Mouse (Mus musculus) ovary, postnatal 36 days (tissue): Measurements from ENCODE around the gene Uqcrh.

Experiments used
- DNase-seq: peaks from one replicate; pipeline ENCODE4 v3.0.0; 2022; ENCODE audit warnings: low spot score, mixed read lengths

Gene Uqcrh

DNA sequence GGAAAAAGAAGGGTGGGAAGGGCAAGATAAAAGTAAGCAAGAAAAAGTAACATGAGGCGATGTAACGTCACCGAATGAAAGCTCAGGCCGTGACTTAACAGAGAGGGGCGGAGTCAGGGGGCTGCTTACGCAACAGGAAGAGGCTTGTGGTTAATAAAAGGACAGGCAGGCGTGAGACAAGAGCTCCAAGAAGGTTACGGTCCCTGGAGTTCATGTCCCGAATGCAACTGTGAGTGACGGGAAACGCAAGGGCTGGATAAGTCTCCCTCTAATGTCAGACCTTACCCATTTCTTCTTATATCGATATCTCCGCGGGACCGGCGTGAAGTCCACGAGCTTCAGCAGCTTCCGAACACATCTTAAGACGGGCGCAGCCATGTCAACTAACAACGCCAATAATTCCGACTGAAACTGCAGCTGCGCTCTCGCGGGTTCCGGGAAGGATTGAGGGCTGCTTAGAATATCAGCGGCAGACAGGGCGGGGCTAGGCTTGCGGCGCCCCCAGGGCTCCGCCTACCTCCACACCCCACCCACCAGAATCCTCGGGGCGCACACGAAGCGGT is 21.4 kb downstream of the Uqcrh start, which contains the start of gene Nsun4:
Gene Nsun4, minus strand, starts transcription at position 478 of the 563 bp plus-strand sequence.
- DNase-seq: peak; percentile 89

DNA sequence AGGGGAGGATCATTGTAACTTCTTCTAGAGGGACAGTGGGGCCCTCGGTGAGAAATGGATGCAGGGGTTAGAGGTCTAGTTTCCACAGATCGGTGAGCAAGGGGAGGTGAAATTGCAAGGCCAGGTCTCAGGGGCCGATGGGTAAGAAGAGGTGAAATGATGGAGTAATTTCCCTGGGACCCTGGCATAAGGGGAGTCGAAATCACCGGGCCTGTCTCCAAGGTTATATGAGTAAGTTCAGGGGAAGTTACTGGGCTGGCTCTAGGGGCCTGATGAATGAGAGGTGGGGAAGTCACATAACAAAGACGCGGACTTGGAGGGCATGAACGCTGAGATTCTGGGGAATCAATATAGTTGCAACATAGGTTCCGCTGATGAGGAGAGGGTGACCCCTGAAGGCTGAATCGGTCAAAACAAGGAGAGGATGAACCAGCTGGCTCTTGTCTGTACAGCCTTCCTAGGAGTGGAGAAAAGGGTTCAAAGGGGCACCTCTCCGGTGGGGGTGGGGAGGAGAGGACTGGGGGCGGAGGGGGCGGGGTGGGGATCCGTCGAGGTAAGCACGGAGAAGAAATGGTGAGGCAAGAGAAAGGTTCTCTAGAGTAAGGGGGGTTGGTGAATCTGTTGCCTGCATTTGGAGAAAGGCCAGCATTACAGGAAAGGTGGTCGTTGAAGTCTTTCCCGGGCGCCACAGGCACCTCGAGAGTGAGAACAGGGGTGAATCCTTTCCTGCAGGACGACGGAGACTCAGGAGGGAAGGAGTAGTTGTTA is 22.2 kb downstream of the Uqcrh start:
- DNase-seq: peak; percentile 28

- DNase-seq: no peak
These were observed 25.7 kb downstream of the Uqcrh start for GRCm38 (mm10) chr4:116049211-116049610.

DNA sequence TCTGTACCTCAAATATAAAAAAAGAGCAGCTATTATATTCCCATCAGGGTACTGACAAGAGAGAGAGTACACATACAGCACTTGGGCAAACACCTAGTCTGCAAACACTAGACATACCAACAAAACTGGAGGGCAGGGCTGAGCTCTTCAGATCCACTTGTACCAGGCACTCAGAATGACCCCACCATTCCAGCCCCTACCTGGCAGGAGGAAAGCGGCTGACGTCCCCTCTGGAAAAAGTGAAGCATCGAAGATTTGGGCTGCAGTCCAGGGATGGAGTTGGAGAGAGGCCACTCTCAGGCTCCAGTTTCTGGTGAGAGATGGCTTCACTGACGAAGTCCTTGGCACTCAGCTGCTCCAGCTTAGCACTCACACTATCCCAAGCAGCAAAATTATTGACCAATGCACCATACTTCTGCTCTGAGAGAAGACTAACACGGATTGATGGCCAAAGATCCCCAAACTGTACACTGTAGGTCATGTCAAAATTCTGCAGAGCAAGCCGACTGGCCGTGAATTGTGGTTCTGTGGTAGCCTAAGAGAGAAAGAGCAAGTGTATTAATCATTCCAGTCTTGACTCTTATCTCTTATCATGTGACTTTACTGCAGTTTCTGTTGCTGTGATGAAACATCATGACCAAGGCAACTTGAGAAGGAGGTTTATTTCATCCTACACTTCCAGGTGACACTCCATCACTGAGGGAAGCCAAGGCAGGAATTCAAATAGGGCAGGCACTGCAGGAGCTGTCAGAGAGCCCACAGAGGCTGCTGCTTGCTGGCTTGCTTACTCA is 26.5 kb downstream of the Uqcrh start:
- no peak for DNase-seq

GRCm38 (mm10) chr4:116047681-116048080 is 27.2 kb downstream of the Uqcrh start:
- DNase-seq: no peak

DNA sequence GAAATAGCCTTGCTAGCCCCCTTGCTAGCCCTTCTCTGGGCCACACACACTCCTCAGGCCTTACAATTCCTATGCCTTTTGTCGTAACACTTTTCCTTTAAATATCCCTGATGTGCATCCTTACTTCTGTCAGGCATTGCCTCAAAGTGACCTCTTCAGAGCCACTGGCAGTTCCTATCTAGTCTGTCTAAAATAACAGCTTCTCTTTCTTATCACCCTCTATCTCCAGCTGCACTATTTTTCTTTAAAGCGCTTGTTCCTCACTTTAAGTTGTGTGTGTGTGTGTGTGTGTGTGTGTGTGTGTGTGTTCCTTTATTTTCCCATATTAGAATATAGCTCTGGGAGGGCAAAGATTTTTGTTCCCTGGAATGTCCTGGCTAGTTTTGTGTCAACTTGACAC is 28.3 kb downstream of the Uqcrh start:
- DNase-seq: no peak

DNA sequence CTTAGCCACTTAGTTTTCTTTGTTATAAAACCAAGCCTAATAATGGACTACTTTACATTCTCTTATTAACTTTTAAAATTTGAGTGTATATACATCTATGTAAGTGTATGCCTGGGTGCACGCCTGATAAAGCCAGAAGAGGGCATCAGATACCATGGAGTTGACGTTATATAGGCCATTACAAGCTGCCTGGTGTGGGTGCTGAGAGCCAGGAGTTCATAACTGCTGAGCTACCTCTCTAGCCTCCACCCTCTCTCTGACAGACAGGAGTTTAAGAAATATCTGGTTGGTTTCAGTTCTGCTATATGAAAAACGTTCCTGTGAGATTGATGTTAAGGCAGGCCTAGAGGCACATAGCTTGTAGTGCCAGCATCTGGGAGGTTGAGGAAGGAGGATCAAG is 32.7 kb downstream of the Uqcrh start:
- DNase-seq: no peak

GRCm38 (mm10) chr4:116040466-116040865 is 34.4 kb downstream of the Uqcrh start:
- no peak for DNase-seq

GRCm38 (mm10) chr4:116033374-116033773 is 41.5 kb downstream of the Uqcrh start:
- DNase-seq: no peak

- no peak for DNase-seq
These were observed 42.0 kb downstream of the Uqcrh start for GRCm38 (mm10) chr4:116032906-116033305.

DNA sequence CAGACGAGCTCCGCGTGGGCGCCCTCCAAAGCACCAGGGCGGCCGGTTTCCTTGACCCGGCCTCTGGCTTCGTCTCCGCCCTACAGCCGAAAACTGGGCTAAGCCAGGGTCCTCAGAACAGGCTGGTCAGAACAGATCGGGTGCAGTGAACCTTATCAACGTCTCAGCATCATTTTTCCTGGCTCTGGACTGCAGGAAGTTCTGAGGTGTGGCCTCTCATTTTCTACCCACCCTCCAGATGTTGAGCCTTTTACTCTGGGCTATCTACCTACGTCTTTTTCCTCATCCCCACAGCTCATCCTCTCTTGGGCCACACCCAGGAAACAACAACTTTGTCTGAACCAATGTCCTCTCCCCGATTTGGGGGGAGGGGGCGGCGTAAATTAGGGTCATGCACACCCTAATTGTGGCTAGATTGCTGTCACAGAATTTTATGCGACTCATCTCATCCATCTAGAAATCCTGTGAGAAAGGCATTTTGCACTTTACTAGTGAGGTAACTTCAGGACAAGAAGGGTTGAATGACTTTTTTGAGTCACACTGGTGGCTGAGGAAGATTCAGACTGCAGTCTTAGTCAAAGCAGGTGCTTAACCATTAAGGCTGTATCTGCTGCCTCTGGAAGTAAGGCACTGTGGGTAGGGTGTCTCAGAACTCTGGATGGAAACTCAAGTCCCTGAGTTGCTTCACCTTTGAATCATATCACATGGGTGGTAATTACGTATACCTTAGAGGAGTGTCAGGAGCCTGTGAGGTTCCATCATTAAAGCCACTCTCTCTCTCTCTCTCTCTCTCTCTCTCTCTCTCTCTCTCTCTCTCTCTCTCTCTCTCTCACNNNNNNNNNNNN is 56.7 kb downstream of the Uqcrh start, which contains the start of gene Faah:
Gene Faah, minus strand, starts transcription at position 25 of the 845 bp plus-strand sequence.
- no peak for DNase-seq

DNA sequence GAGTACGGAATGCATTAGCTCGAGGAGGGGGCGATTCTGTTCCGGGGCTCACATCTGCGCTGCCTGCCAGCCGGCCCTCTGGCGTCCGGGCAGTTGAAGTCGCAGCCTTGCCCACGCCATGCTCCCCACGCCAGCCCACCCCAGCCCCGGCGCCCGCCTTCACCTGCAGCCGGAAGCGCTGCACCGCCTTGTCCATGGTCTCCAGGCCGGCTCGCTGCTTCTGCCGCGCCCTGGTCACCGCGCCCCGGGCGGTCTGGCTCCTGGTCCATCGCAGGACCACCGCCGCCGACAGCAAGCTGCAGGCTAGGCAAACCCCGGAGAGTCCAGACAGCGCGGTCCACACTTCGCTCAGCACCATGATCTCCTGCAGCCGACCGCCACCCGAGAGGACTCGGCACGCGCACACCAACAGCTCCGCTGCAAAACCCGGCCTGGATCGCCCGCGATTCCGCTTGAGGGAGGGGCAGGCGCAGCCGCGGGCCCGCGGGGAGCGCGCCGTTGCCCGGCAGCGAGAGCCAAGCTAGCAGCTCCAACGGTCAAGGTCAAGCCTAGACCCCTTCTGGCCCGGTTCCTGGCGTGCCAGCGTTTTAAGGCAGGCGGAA is 57.5 kb downstream of the Uqcrh start:
- peak; percentile 83 for DNase-seq
